Mouse (Mus musculus) cerebellum, postnatal 10 days (tissue): ENCODE measurements around the gene Prkcd.

ENCODE experiments used
- DNase-seq, 2 experiments: peaks; one replicate each; pipeline ENCODE4 v3.0.0; 2021; ENCODE audit warnings: mixed read lengths in 2 of 2

The Prkcd gene

DNA sequence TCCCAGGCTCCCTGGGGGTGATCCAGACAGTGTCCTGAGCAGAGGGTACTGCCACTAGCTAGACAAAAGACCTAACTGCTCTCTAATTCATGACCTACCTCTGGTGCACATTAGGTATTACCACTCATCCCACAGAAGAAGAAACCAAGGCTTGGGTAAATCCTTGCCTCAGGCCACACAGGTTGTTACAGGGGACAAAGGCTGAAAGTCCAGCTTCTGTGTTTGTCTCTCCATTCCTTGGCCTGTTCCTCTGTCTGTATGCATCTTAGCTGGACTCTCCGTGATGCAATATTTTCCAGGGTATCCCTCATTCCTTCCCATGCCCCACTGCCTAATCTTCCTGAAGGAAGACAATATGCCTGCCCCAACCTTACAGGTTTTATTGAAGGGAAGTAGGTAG lies 8.4 kb upstream of the Prkcd start:
- no peak for DNase-seq

DNA sequence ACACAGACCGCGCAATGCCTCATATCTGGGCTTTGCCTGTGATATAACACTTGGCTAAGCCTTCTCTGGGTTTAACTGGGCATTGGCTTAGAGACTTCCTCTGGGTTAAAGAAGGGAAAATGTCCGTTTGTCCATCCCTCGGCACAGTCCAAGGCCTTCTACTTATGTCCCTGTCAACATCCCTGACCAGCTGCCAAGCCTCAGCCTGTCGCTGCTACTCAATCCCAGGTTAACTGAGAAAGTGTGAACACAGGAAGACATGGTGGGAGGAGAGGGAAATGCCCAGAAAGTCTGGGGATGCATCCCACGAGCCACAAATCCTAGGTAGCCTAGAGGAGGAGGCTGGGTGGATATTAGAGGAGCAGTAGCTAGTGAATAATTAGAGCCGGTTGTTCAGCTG lies 7.7 kb upstream of the Prkcd start:
- DNase-seq, result no peak

DNA sequence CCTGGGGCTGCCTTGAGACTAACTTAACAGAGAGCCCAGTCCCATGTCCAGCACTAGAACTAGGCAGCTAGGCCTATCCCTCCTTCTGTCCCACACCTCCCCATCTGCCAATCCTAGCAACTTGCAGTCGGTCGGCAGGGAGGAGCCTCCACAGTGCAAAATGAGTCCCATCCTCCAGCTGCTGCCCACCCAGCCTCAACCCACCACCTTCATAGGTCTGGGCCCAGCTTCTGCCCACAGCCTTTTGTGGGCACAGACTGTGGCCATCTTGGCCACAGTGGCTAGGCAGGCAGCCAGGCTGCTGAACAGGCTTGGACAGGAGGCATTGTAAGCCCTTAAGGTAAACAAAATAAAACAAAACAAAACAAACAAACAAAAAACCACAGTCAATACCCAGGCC lies 5.8 kb upstream of the Prkcd start:
- DNase-seq, result peak; percentile 52 to 60

DNA sequence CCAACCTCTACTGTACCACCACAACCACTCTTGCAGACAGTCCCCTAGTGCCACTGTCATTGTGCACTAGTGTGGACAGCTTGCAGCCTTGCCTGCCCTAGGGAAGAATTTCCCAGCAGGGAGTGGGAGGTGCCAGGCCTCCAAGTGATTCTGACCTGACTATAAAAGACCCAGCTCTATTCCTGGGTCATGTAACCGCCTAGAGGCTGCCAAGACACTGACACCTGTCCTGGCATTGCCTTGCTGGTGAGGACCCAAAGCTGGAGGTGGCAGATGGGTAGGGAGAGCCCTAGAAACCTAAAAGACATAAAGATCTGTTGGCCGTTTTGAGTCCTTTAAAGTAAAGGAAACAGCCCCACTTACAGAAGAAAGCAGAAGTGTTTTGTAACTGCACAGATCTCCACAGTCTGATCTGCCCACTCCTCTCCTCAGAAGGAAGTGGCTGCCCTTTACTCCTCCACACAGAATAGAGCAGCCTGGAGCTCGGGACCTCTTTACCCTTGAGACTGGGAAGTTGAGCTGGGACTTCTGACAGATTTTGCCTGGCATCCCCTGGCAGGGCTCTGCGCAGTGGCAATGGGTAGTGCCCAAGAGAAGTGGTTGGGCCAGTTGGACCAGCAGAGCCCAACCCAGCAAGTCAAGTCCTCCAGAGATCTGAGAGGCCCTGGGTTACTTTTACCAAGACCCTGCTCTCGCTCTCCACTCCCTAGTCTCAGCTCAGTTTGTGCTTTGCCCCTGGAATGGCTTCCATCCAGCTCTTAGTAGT lies 5.0 kb upstream of the Prkcd start:
- peak in 1 of 2 experiments; percentile 26 for DNase-seq

DNA sequence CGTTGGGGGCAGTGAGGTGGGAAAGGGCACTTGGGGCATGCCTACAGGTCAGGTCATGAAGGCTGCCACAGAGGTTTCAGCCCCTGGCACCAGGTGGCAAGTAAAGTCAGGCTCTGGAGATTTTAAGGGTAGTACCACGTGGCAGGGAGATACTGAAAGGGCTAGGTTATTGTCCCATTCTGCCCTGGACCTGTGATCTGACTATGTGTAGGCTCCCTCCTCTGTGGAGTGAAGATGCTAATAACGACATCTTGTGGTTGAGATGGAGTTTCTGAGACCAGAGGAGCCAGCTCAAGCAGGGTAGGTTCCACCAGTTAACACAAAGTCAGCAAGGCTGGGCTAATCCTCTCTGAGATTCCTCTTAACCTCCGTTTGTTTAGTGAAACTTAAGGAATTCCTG lies 3.8 kb upstream of the Prkcd start:
- no peak for DNase-seq

DNA sequence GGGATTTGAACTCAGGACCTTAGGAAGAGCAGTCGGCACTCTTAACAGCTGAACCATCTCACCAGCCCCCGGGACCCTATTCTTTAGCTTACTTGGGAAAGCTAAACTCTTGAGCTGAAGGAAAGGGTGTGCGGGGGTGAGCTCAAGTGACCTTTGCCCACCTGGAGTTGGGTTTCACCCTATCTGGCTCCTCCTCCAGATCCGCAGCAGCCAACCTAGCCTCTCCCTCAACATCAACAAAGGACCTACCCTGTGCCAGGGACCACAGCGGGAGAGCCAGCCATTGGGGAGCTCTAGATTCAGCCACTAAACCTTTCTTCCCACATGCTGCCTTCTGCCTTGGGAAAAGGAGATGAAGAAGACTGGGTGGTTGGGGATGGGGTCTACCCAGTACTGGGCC lies 2.2 kb upstream of the Prkcd start:
- DNase-seq, result no peak

DNA sequence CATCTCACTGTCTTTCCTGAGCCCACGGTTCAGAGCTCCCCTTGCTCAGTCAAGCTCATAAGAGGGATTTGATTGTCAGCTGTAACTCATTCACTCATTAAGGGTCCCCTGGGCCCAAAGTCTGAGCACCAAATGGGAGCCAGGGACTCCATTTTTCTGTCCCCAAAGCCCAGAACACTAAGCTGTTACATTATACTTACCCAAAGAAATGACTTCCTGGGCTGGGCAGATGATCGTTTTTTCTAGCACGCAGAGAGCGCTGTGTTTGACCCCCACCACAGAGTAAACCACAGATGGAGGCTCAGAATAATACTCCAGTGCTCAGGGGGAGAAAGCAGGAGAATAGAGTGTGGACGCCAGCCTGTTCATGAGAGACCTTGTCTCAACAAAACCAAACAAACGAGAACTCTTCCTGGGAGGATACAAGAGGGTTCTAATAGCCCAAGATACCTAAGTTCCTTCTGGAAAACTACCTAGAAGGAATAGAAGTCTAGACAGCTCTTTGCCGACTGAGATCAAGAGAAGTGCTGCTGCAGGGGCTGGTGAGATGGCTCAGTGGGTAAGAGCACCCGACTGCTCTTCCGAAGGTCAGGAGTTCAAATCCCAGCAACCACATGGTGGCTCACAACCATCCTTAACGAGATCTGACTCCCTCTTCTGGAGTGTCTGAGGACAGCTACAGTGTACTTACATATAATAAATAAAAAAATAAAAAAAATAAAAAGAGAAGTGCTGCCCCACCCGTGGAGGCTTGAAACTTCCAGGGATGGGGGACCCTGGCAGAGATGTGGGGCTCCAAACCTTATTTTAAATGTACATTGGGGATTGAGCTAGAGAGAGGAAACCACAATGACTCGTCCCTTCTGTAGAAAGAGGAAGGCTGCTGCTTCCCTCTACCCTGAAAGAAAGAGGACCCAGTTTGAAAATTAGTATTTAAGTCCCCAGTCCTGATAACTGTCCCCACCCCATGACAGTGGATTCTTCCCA lies 1.0 kb upstream of the Prkcd start:
- DNase-seq, result no peak

DNA sequence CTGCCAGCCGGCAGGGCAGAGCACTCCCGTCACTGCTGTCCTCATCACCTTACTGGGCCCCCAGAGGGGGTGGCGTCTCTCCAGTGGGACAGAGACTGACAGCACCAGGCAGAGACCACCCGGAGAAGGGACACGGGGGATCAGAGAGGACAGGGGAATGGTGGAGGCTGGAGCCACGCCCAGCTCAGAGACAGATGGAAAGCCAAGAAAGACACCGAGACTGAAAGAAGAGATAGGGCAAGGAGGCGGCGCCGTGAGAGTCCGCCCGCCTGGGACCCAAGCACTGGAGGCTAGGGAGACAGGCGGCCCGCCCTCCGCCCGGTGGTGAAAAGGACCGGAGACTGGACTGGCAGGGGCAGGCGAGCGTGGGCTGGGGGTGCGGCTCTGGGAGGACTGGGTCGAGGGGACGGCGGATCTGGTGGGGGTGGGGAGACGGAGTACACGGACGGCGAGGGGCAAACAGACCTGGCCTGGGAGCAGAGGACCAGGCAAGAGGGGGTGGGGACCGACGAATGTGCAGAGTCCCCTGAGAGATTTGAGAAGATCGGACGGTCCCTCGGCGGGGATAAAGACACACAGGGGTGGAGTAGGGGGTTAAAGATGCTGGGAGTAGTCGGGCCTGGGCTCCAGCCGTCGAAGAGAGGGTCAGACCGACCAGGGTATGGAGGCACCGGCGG lies 741 bp downstream of the Prkcd start:
- peak; percentile 40 to 47 for DNase-seq

DNA sequence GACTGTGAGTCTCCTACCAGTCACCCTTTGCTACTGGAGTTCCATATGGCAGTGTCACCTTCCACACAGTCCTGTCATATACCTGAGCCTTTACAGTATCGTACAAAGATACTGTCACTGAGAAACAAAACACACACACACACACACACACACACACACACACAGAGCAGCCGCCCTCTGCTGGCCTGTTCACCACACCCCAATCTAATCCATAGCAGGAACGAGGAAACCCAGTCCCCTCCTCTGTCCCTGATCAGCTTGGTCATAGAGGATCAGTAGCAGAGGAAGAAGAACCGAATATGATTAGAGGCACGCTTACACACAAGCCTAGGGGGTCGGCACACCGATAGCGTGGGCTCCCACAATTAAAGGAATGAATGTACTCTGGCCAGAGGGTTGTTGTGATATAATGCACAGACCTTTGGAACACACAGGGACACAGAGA lies 1.7 kb downstream of the Prkcd start:
- DNase-seq, result peak in 1 of 2 experiments; percentile 23

DNA sequence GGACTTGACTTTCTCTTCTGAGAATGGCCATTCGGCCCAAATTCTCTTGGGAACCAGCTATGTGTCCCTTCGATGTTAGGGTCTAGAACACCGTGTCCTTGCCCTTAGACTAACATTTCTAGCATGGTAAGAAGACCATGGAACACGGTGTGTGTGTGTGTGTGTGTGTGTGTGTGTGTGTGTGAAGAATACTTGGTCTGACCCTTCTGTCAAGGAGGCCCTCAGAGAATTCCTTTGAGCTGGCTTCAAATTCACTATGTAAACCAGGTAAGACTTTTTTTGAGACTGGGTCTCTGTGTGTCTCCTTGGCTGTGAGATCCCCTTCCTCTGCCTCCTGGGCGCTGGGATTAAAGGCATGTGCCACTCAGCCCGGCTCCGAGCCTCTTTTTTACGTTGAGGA lies 3.5 kb downstream of the Prkcd start:
- no peak for DNase-seq

DNA sequence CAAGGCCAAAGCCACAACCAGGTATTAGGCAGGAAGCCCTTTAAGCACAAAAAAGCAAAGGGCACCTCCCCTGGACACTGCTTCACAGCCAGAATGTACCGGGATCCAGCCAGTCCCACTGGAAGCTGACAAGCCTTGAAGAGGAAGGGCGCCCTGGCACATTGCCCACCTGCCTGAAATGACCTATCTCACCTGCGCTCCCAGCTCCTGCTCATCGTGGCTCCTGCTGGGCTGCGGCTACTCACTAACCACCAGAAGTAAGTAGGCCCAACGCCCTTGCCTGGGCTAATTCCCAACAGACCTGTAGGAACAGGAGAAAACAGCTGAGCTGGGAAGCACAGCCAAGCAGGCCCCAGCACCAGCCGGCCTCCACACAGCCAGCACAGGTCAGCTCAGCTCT lies 3.9 kb downstream of the Prkcd start:
- peak; percentile 35 to 49 for DNase-seq

DNA sequence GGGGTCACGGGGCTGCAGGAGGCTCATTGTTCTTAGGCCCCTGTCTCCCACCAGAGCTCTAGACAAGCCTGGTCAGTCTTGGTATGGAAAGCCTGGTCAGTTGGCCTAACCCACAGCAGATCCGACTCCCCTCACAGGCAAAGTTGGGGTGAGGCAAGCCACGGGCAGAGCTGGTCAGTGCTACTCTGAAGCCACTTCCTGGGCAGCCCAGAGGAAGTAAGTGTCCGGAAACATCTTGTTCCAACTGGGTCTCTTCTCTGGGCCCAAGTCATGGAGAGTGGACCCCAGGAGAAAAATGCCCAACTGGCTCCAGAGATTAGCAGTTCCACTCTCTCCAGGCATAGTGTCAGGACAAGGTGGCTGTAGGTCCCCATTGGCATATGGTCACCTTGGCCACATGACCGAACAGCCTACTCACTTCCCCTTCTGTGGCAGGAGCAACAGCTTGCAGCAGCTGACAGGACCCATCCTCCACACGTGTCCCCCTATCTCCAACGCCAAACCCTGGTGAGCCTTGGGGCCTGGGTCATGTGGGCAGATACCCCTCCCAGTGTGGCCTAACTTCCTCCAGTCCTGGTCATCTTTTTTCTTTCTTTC lies 5.9 kb downstream of the Prkcd start:
- peak; percentile 42 to 48 for DNase-seq

DNA sequence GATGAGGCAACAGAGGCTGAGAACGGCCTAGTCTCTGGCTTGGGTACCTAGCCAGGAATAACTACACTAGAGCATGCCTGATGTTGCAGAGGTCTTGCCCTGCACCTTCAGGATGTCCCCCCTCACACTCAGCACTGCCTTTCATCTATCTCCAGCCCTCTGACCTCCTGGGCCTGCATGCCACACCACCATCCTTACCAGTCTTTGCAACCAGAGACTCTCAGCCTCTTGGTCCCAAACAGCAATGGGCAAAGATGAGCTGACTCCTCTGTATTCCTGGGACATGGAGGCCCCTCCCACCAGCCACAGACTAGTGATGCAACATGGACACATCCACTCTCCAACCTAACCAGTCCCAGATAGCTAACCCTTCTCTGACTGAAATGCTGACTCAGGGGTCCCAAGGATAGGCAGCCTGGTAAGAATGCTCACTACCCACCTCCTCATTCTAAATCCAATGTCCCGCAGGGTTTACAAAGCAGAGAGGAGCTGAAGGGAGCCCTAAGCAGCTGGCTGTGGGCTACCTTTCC lies 7.2 kb downstream of the Prkcd start:
- DNase-seq, result no peak

DNA sequence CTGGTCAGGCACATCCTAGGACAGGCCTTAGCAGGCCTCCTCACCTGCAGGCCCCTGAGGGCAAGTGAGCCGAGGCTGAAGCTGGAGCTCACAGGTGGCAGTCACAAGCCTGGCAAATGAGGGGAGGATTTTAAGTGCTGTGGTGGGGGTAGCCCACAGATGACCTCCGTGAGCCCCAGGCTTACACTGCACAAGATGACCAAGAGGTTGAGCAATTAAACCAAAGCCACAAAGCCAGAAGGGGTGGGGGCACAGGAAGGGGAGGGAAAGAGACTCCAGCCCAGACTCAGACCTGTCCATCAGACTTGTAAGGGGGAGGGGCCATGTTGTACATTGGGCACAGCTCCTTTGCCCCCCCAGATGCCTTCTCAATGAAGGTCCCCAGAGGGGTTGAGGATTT lies 9.3 kb downstream of the Prkcd start:
- no peak for DNase-seq

DNA sequence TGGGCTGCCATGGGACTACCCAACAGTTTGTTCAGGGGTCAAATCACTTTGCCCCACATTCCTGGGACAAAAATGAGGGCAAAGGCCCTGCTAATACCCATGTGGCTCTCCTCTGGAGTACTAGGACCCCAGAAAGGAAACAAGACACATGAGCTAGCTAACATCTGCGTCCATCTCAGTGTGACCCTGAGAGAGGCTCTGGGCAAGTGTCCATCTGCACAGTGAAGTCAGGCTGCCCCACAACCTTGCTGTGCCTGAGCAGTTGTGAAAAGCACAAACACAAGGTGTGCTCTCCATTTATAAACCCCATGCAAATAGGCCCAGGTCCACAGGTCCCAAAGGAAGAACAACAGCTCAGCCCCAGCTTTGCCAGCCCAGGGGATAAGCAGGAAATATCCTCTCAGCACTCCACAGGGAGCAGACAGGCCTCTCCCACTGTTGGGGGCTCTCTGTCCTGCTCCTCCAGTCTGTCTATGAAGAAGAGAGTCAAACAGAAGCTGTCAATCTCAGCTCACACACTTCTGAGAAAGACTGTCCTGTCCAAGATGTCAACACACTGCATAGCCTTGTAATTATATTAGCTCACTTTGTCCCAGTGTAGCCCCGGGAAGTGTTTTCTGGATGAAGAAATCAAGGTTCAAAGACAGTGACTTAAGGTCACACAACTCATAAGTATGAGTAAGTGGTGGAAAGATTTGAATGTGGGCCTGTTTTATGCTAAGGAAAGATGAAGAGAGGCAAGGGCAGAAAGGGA lies 12.9 kb downstream of the Prkcd start:
- no peak for DNase-seq

DNA sequence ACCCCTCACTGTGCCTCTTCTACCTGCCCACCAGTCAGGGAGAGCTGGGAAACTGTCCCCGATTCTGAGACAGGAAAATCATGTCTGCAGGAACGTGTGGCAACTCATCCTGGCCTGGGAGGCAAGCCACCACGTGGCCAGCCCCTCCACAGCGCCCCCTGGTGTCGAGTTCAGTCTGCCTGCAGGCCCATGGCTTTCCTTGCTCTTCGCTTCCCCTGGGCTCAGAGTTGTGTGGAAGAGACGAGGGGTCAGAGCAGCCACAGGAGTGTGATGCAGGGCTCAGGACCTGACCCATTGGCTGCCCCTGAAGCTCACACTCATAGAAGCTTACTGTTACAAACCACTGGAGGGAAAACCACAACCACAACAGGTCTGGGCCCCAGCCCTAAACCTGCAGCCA lies 13.5 kb downstream of the Prkcd start:
- peak; percentile 89 to 94 for DNase-seq

DNA sequence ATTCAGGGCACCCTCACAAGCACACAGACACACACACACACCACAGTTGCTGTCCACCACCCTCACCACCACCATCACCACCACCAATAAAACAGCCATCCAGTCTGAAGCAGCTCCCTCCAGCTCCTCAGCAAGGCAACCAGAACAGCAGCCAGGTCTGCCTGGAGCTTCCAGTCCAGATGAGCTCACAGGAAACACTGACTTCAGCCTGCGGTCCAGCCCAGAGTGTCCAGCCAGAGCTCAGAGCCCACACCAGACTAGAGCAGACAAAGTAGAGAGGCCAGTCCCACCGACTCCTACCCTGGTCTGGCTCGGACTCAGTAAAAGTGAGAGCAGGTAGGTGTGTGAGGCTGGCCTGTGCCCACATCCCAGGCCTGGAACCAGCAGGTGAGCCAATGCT lies 15.1 kb downstream of the Prkcd start:
- DNase-seq, result no peak

DNA sequence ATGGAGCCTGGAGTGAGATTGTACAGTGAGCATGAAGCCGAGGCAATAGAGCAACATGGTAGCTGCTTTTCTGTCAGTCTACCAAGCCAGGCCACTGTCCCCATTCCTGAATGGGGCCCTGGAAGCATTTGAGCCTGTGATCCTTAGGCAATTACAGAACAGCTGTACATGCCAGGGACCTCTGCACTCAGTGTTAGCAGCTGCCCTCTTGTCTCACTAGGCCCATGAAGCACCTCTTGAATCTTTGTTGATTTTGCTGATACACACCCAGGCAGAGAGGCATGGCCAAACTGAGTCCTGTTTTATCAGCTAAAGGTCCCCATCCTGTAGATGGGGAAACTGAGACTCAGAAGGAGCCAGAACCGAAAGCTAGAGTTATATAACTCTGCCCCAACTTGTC lies 15.7 kb downstream of the Prkcd start:
- DNase-seq, result no peak

DNA sequence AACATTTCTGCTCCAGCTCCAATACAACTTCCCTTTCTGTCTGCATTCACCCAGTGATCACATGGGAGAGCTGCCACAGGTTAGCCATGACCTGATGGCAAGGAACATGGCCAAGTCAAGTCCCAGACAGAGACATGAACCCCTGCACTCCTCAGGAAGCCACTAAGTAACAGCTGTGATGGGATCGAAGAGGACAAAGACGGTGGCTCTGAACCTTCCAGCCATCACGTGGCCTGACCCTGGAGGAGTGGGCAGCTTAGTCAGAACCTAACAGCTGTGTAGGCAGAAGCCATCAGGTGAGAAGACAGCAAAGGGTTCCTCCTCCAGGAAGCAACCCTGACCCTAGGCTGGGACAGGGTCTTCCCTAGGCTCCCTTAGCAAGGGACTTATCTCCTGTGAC lies 16.5 kb downstream of the Prkcd start:
- no peak for DNase-seq

DNA sequence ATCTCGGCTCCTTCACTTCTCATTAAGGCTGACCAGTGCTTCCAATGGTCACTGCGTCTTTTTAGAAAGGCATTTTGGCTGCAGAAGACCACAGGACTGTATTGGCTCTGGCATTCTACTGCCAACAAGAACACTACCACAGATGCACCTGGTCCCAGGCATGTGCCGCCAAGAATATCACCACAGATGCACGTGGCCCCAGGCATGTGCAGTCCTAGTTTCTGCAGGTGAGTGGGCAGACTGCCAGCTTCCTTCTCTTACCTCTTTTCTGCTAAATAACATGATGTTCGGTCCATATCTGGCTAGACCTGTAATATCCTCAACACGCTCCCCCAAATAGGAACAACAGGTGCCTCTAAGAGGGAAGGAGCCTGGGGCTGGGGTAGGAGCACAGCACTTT lies 17.8 kb downstream of the Prkcd start:
- peak; percentile 51 for DNase-seq

DNA sequence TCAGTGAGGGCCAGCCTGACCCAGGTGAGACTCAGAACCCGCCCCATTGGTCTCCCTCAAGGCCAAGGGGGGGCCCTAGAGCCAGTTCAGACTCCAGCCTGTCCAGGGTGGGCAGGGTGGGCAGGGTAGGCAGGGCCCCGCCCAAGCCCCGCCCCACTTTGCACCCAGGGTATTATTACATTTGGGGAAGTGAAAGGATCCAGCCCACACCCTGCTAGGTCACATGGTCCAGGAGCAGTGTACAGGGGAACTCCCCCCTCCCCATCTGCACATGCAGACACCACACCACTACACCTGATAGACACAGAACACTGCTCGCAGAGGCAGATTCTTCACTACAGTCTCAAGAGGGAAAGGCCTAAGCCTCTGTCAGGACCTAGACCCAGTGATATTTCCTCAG lies 18.3 kb downstream of the Prkcd start:
- DNase-seq, result no peak

DNA sequence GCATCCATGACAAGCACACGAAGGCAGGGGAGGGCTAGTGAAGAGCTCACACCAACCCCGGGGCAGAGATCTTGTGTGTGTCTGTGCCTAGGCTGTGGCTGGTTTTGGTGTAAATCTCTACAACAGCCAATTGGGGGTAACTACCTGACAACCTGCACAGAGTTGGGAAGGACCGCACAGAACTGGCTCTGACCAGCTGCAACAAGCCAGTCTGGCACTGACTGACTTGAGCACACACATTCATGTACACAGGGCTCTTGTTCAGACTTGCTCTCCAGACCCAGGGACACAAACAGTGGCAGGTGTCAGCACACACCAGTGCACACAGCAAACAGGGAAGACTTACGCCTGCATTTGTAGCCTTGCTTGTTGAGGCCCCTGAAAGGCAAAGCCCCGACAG lies 19.2 kb downstream of the Prkcd start:
- DNase-seq, result no peak
